Comparison of ENCODE assay signal across 12 mouse cellular contexts in the genomic region with DNA sequence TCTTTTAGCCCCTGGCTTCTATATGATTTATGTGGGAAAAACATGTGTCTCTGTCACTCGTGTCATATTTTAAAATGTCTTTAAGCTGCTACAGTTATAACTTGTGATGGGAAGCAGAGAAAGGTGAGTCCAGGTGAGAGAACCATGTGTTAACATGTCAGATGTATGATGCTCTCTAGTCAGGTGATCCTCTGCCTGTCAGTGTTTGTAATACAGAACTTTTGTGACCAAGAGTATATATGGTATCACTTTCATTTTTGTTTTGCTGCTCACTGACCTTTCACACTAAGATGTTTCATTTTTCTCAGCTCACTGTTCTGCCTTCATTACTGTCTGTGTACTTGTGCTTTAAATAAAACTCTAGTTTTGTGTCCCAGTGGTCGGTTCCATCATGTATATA.
"Had no signal": no experiment of that assay in that cellular context is flagged by ENCODE, and none has a peak within 500 bp of the region (broad histone marks: within the 10 kb centered on the region; RNA-seq: fewer than 3 reads in every experiment).

No protein-coding gene starts in this region.

- H3K27ac ChIP-seq: layer of hippocampus, adult 2 months; liver, embryonic 15.5 days; macrophage; midbrain, embryonic 13.5 days had no signal

- H3K36me3 ChIP-seq: liver, embryonic 15.5 days; midbrain, embryonic 13.5 days had no signal

- H3K9me3 ChIP-seq: liver, embryonic 15.5 days; midbrain, embryonic 13.5 days had no signal

- H3K9ac ChIP-seq: liver, embryonic 15.5 days; lung, embryonic 14.5 days; midbrain, embryonic 13.5 days had no signal

- H3K4me3 ChIP-seq: layer of hippocampus, adult 2 months; liver, embryonic 15.5 days; midbrain, embryonic 13.5 days had no signal

- DNase-seq: kidney, adult 11 months; kidney, postnatal 10 days; kidney, postnatal 4 days; left cerebral cortex, postnatal 4 days; lung, embryonic 14.5 days; lung, postnatal 10 days; retina, postnatal 1 day had no signal

- H3K4me2 ChIP-seq: liver, embryonic 11.5 days; liver, embryonic 15.5 days; lung, embryonic 14.5 days; midbrain, embryonic 13.5 days had no signal

- H3K27me3 ChIP-seq: liver, embryonic 15.5 days; midbrain, embryonic 13.5 days had no signal
